Mouse (Mus musculus): ENCODE results near the gene Acsm3.
"Not testable (repeated sequence)": the region's sequence is repeated elsewhere in the genome, so short reads cannot be mapped to it uniquely, and the experiment has no call there.

Acsm3 gene

DNA sequence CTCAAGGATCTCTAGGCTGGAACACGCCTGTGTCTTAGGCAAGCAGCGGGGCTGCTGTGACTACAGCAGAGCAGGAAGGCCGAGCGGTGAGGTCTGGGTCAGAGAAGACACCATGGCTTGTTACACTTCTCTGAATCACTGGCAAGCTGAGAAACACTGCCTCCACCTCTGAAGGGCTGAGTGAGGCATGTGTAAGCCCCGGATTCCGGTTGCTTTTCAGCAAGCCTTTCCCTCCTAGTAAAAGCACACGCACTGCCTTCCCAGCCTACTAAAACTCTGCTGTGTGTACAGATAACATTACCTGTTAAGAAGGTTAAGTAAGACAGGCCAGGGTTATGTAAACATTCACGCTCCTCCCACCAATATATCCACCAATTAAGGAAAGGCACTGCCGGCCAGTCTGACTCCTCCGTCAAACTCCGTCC lies at the start of gene Acsm3:
TSS of gene Acsm3 (plus strand) at position 397 of the 425 bp plus-strand sequence.
- DNase-seq = no peak

DNA sequence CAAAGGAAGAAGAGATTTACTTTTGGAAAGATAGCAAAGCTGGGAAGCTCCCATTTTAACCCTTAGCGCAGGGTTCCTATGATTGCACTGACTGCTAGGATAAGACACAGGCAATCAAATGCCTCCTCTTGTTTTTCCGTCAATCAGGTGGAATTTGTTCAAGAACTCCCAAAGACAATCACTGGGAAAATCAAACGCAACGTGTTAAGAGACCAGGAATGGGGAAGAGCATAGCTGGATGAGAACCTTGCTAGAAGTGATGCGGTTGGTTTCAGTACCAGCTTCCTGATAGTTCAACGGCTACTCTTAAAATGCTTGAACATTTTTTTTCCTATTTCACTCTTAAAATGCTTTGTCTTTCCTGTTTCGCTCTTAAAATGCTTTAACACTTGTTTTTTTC lies 46.6 kb upstream of the Acsm3 start:
- no peak for DNase-seq

DNA sequence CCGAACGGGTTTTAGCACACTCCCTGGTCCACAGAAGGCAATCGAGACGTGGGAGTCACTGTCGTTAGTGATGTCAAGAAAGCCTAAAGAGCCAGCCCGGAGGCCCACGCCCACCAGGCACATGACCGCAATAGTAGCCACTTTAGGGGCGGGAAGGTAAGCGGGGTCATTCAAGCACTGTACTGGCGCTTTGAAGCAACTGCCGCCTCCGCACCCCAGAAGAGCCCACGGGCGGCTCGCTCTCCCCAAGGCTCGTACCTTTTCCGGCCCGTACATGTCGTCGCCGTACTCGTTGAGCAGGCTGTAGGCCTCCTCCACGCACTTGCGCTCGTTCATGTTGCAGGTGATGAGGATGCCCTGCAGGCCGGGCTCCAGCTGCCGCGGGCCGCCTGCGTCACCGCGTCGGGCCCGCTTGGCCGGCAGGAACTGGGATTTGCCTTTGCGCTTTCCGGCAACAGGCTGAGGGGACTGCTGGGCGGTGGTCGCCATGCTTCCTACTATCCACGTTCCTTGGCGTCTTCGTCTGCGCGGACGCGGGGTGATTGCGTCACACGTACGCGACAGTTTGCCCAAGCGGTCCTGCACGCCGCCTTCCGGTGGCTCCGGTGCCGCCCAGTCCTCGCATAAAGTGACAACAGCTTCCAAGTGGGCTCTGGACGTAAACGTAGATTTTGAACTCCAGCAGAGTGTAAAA lies 40.3 kb upstream of the Acsm3 start, which contains the start of gene Thumpd1:
TSS of gene Thumpd1 (minus strand) at position 546 of the 694 bp plus-strand sequence.
- peak; percentile 98 for DNase-seq

DNA sequence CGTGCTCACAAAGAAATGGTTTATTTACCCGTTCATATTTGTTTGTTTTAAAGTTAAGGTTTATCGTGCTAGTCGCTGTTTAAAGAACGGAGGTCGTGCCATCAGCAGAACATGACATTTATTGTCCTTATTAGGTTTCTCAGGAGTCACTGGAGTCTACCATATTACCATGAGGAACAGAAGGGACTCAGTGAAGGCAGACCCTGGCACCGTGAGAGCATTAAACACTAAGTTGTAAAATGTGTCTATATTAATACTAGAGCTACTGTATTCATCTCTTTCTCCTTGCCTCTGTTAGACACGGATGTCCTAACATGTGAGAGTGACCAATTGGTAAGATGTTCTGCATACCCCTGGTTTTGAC lies 39.8 kb upstream of the Acsm3 start:
- DNase-seq = peak; percentile 28

DNA sequence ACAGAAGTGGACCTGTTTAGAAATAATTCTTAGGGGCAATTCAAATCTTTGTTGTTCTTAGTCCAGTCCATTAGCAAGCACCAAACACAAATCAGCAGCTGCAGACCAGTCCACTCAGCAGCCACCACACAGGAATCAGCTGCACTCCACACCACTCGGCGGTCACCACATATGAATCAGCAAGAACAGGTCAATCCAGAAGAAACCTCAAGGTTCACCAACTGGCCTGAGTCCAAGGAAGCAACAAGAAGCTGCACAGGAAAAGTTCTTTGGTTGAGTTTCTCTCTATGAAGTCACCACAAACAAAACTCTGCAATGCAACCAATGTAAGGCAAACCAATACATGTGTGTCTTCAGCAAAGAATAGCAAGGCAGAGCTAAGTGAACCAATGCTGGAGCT lies 33.1 kb upstream of the Acsm3 start:
- no peak for DNase-seq

DNA sequence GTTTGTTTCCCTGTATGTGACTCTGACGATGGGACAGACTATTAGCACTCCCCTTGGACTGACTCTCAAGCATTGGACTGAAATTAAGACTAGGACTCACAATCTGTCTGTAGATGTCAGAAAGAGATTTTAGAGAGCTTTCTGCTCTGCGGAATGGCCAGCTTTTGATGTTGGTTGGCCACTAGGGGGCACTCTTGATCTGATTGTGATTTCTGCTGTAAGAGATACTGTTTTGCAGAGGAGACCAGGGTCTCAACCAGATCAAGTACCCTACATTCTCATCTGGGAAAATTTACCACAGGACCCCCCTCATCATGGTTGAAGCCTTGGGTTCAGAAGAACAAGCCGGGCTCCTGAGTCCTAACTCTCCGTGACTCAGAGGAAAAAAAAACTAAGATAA lies 29.5 kb upstream of the Acsm3 start:
- not testable (repeated sequence) for DNase-seq

DNA sequence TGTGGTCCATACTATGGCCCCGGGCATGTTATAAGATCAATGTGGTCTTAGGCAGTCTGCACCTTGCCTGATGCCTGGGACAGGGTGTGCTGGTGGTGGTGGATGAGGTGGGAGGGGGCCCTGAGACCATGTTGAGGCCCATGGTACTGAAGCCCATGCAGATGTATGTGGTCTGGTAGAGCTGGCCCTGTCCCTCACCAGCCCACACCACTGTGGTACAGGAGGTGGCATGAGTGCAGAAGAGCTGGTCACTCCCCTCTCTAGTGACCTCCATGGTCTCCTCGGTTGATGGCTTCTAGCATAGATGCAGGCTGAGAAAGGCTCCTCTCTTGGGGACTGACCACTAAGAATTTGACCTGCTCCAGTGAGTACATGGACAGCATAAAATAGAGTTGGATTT lies 21.8 kb upstream of the Acsm3 start:
- no peak for DNase-seq

DNA sequence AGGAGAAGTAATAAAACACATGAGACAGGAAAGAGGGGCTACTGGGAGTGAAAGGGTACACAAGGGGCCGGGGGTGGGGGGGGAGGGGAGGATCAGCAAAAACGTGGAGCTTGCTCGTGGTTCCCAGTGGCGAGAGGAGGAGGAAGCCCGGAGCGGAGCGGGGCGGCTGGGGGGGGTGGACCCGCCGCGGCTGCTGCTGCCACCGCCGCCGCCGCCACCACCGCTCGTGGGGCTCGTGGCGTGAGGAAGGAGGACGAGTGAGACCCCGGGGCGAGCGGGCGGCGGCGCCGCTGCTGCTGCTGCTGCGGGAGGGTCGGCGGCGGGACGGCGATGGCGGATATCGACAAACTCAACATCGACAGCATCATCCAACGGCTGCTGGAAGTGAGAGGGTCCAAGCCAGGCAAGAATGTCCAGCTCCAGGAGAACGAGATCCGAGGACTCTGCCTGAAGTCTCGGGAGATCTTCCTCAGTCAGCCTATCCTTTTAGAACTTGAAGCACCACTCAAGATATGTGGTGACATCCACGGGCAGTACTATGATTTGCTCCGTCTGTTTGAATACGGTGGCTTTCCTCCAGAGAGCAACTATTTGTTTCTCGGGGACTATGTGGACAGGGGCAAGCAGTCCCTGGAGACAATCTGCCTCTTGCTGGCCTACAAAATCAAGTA lies 20.8 kb upstream of the Acsm3 start:
- DNase-seq = not testable (repeated sequence)

DNA sequence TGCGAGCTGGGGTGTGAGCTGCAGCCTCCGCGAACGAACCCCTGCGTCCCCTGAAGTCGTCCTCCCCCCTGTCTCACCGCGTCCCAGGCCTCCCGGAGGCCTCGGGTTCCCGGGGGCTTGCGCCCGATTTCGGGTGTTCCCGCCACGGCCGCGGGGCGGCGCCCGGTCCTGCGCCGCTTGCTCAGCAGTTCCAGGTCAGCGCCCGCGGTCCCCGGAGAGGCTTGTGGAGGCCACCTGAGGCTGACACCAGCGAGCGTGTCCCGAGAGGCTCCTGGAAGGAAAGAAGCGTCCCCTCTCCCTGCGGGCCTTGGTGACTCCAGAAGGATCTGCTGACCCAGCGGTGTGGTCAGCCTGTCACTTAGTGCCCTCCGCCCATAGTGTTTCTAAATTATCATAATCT lies 16.4 kb upstream of the Acsm3 start:
- DNase-seq = no peak

DNA sequence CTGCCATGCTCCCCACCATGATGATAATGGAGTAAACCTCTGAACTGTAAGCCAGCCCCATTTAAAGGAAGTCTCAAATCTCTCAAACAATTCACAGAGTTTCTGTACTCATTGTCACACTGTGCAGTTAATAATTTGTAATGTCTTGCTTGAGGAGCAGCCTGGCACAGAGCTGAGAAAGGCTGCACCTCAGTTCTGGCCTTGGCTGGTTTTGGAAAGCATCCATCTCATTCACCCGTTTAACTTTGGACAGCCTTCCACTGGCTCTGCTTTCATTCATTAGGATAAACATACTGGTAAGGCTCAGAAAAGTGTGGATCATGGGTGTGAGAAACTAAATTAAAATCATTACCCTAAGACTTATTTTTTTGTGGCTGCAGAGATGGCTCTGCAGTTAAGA lies 14.9 kb upstream of the Acsm3 start:
- DNase-seq = no peak

DNA sequence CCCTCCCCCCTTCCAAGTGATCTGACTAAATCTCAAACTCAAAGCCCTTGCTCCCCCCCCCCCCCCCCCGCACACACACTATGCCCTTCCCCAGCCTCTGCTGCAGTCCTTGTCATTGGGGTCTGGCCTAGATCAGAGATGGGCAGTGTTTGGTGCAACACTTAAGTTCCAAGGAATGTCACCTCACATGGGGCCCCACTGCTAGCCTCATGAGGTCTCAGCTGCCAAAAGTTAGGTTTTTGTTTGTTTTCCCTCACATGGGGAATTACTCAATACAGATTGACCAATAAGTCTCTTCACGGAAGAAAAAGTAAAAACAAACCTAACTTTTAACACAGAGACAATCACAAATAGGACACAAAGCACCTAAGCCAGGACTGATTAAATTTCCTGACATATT lies 12.0 kb upstream of the Acsm3 start:
- no peak for DNase-seq

DNA sequence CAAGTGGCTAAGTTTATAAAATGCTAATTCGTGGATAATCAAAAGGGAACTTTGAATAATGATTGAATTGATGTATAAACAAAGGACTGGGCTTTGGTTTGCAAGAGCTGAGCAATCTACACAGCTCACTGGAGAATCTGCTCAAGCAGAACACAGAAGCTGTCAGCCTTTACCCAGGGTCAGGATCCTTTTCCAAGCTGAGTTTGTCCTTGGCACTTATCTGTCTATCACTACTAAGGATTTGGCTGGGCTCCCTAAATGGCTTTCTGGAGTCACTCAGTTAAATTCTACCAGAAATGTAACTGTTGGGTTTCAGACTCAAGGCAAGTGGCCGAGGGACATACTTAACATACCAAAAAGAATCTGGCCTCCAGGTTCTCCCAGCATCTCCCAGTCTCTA lies 10.8 kb upstream of the Acsm3 start:
- DNase-seq = no peak

DNA sequence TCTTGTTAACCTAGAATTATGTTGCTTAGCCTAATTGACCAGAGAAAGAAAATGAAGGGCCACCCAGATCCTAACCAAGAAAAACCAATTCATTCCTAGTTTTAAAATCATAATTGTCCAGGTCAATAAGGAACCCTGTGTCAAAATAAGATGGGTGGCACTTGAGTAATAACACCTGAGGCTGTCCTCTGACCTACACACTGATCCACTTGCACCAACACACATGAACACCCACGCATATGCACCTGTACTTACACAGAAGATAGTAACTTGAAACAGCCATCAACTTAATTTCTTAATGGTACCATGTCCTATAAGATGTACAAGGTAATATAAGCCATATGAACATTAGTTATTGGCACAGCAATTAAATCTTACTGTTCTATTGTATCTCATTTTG lies 7.0 kb upstream of the Acsm3 start:
- DNase-seq = no peak

DNA sequence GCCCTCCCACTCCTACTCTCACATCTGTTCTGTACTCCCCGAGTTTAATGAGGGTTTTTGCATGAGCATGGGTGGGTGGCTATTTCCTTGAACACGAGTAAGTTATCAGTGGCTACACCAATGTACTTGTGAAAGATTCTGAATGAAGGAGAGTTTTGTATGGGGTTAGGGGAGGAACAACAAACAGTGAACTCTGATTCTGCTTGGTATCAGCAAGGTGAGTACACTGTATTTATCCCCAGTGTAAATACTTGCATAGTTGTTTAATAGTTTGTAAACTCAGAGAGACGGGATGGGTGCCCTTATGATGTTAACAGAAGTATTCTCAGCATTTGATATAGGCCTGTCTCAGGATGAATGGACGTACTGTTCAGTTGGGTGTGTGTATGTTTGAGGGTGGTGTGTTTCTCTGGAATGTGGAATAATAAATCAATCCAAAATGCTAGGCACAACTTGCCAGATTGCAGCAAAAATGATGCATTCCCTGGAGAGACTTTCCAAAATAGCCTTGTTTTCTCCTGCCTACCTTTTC lies 1.5 kb downstream of the Acsm3 start:
- DNase-seq = no peak

DNA sequence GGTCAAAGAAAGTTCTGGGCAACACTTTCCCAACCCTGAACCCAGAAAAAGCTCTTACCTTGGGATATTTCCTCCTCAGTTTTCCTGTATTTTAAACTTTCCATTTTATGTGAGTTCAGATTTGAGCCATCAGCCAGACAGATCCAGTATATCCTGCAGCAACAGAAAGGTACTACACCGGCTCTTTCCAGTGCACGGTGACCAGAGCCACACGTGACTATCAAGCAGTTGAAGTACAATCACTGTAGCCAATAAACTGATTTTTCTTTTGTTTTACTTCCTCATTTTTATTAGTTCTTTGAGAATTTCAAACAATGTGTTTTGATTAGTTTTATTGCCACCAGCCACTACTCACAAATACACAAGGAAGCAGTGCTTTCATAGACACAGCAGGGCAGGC lies 3.7 kb downstream of the Acsm3 start:
- DNase-seq = no peak

DNA sequence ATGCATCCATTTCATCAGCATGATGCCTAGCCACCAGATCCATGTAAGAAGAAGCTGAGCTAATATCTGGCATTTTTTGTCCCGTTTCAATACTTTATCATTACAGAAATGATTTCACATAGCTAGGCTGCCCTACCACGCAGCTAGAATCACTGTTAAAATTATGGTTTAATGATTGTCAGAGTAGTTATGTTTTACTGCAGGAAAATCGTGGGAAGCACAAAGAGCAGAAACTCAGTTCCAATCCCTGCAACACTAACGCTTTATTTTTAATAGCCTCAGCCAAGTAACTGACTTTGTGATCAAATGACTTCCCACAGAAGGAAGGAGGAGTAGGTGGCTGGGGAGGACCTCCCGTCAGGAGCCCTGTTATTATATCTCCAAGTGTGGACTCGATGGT lies 6.3 kb downstream of the Acsm3 start:
- DNase-seq = no peak

DNA sequence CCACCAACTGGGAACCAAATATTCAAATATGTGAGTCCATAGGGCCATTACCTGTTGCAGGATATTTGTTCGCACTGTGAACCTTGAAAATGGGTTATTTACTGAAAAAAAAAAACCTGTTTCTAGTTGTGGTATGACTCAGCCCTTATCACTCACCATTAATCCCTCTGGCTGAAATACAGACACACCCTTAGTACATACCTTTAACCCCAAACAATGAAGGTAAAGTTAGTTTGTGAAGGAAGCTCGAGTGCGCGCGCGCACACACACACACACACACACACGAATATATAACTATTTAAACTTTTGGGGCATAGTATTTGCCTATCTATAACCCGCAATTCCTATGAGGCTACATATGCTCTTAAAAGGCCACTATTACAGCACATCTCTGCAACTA lies 9.2 kb downstream of the Acsm3 start:
- no peak for DNase-seq

DNA sequence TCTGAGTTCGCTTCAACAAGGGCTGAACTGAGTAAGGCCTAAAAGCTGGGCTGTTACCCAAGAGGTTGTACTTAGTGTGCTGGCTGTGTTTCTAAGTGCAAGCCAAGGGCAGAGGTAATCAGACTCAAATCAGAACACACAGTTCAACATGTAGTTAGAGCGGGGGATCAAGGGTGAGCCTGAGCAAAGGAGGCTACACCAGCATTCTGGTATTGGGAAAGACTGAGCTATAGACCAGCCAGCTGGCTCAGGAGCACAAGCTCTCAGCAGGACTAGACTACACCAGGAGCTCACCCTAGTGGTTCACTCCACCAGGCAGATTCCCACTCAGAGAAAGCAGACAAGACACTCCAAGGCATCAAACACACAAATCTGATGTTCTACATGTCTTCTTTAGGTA lies 22.7 kb downstream of the Acsm3 start:
- DNase-seq = no peak

DNA sequence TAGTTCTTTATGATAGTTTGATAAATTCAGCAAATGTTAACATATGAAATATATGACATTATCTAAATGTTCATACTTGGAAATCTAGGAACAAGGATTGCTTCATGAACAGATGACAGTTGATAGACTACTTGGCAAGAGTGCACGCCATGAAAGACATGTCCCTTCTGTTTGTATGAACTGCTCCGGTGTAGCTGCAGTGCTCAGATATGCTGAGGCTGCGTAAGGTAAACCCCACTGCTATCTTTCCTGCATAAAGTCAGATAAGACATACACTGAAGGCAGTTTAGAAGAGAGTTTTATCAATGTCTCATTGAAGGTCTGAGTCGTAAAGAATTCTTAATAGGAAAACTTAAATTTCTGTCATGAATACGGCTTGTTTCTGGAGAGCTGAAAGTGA lies 24.2 kb downstream of the Acsm3 start:
- DNase-seq = no peak

DNA sequence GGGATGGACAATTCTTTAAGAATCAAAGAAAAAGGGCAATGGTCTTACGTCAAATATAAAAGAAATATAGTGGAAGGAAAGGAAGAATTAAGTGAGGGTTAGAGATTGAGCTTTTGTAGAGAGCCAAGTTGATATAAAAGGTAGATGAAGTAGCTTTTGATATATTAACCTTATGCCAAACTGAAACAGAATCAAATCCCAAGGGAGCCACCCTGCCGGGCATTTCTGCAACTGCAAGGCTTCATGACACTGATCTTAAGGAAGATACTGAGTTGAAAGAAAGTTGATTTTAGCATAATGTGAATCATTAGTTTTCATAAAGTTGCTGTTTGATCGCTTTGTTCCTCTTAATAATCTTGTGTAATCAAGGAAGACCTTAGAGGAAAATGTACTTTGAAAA lies 28.3 kb downstream of the Acsm3 start:
- DNase-seq = no peak

DNA sequence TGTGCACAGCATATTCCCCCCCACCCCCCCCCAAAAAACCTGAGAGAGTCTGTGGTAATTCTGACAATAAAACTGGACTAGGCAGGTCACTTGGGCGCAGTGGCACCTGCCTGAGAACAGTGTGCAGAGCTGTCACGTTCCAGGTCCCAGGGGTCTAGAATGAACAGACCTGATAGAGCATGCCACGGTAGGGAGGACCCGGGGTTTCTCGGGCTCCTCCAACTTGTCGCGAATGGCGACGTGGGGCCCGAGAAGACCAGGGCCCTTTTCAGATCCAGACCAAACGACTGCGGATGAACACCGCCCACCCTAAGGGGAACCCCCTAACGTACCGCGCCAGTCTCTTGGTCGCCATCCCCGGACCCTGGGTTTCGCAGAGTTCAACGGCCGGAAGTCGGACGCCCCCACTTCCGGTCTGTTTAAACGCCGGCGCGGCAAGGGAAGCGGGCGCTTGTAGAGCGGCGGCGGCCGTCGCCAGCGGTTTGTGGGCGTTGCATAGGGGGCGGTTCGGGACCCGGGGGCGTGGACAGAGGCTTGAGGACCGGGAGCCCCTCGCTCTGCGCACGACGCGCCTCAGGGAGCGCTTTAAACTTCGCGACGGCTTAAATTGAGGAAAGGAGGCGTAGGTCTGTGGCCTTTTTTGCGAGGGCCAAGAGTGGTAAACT lies 33.0 kb downstream of the Acsm3 start, which contains the start of the genes Rexo5 and Eri2:
TSS of gene Rexo5 (plus strand) at position 421 of the 665 bp plus-strand sequence.
TSS of gene Eri2 (minus strand) at position 473 of the 665 bp plus-strand sequence.
- DNase-seq = peak; percentile 82

DNA sequence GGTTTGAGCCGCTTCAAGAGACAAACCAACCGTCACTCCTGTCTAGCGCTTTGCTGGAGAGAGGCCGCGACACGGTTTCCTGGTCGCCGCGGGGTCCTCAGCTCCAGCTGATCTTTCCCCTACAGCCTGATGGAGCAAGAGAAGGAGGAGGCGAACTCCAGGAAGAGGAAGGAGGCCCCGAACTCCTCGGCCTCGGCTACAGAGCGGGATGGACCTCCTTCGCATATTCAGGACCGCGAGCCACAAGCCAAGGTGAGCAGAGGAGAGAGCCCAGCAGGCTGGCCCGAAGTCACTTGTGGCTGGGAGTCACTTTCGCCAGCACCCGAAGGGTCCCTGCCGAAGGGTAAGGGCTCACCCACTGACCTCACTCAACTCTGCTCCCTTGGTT lies 33.5 kb downstream of the Acsm3 start:
- DNase-seq = no peak

DNA sequence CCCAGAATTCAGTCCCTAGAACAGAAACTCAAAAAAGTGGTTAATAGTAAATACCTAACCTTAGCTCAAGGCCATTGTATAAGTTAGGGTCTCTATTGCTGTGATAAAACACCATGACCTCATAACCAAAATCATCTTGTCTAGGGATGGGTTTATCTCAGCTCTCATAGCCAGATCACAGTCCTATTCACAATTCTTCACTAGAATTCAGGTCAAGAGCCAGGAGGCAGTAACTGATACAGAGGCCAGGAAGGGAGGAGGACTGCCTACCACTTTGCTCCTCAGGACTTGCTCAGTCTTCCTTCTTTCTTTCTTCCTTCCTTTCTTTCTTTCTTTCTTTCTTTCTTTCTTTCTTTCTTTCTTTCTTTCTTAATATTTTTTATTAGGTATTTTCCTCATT lies 34.6 kb downstream of the Acsm3 start:
- no peak for DNase-seq

DNA sequence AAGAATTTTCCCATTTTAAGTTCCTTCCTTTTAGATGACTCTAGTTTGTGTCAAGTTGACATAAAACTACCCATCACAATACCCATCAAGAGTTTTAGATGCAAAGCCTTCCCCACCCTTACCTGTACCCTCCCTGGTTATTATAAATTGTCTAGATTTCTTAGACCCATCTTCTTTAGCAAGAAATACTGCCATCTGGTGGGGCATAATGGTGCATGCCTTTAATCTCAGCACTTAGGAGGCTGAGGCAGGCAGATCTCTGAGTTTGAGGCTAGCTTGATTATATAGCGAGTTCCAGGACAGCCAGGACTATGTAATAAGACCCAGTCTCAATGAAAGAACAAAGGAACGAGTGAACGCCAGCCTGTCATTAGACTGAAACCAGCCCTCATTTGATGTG lies 39.8 kb downstream of the Acsm3 start:
- no peak for DNase-seq

All from right cerebral cortex, postnatal 4 days (tissue).